Mouse (Mus musculus) thymus, adult 2 months (tissue): Measurements from ENCODE around the gene Fat4.

Source experiments
- CTCF ChIP-seq: fragments of 200-500 bp; IDR thresholded peaks from 2 replicates; pipeline ENCODE4 v1.5.1; 2012; ENCODE audit warnings: mild to moderate bottlenecking, control low read depth, low read length, moderate library complexity, borderline replicate concordance; ENCODE audit not compliant: control insufficient read depth, poor library complexity, insufficient read depth; ENCODE audit errors: extremely low read depth
- POLR2A ChIP-seq: fragments of 200-500 bp; IDR thresholded peaks from 2 replicates; pipeline ENCODE4 v1.6.1; 2012; ENCODE audit warnings: mild to moderate bottlenecking, low read length, control low read depth, moderate library complexity; ENCODE audit not compliant: control insufficient read depth, poor library complexity, insufficient read depth; ENCODE audit errors: extremely low read depth

DNA sequence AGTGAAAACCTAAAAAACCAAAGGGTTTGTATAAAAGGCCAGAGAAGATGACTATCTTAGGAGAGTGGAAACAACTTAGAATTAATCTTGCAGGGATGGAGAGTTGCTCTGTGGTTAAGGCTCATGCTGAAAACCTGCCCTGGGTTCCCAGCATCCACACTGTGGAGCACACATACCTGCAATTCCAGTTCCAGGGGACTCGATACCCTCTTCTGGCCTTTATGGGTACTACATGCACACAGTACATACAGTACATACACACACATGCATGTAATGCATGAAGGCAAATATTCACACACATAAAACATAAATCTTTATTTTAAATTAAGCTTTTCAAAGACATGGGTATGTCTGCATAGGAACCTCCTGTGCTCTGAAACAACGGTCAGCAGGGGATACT lies 10.9 kb upstream of the Fat4 start:
- TF ChIP-seq POLR2A (no peak), CTCF (no peak)
